Mouse (Mus musculus): ENCODE measurements around the gene Hoxd9. TPM values are rescaled to one million over a fixed set of nuclear protein-coding genes. Genes with fewer than 3 reads are reported as not detected.

Hoxd9 gene
- polyA plus RNA-seq, 1 experiment from 2014 or later: not detected

GRCm38 (mm10) chr2:74714156-74714789, 16.7 kb downstream of the Hoxd9 start:
- Histone ChIP-seq H3K4me3 (peak overlapping the region; percentile 34), H3K36me3 (no peaks in the 10 kb centered on the region), H3K27ac (replicated peaks) (no peak overlapping the region; the same call in 1 of the 2 replicates), H3K4me1 (replicated peaks) (peaks cover 12% of the 10 kb centered on the region), H3K4me2 (peak overlapping the region; percentile 66; the same call in 1 of the 2 replicates), H3K9ac (no peak overlapping the region), H3K27me3 (peaks cover 81% of the 10 kb centered on the region), H3K9me3 (no peaks in the 10 kb centered on the region)
- no peak for ATAC-seq (ENCODE audit: low FRiP score, low read depth)
- 6% methylated on average over 18 of the region's 18 CpGs for WGBS

GRCm38 (mm10) chr2:74714881-74715280, 17.4 kb downstream of the Hoxd9 start:
- H3K27me3 ChIP-seq: peaks cover 80% of the 10 kb centered on the region
- H3K9me3 ChIP-seq: no peaks in the 10 kb centered on the region
- H3K4me3 ChIP-seq: 0 out of 2 replicates have a peak overlapping the region, but pooled peaks have one; percentile 34
- WGBS: under 1% methylated on average over 14 of the region's 14 CpGs
- no peaks in the 10 kb centered on the region for H3K36me3 ChIP-seq
- peak overlapping the region; percentile 66 for H3K4me2 ChIP-seq
- no peak overlapping the region for H3K9ac ChIP-seq
- H3K27ac ChIP-seq (replicated peaks): no peak overlapping the region
- no peak; the same call in 1 of the 2 replicates for ATAC-seq (ENCODE audit: low FRiP score, low read depth)
- H3K4me1 ChIP-seq (replicated peaks): peaks cover 12% of the 10 kb centered on the region

GRCm38 (mm10) chr2:74715504-74716241, 18.1 kb downstream of the Hoxd9 start:
- Histone ChIP-seq H3K4me2 (peak overlapping the region; percentile 66), H3K27ac (replicated peaks) (no peak overlapping the region), H3K4me3 (peak overlapping the region; percentile 37), H3K9me3 (no peaks in the 10 kb centered on the region), H3K36me3 (no peaks in the 10 kb centered on the region), H3K4me1 (replicated peaks) (peaks cover 12% of the 10 kb centered on the region), H3K9ac (no peak overlapping the region), H3K27me3 (peaks cover 78% of the 10 kb centered on the region)
- peak; percentile 76 for ATAC-seq (ENCODE audit: low FRiP score, low read depth)
- WGBS: 3% methylated on average over 26 of the region's 26 CpGs

GRCm38 (mm10) chr2:74720384-74720783, 22.9 kb downstream of the Hoxd9 start:
- no peak overlapping the region for H3K9ac ChIP-seq
- H3K27ac ChIP-seq (replicated peaks): no peak overlapping the region
- H3K4me1 ChIP-seq (replicated peaks): peaks cover 5% of the 10 kb centered on the region
- no peak overlapping the region for H3K4me2 ChIP-seq
- ATAC-seq (ENCODE audit: low FRiP score, low read depth): no peak
- H3K36me3 ChIP-seq: no peaks in the 10 kb centered on the region
- no peak overlapping the region for H3K4me3 ChIP-seq
- H3K9me3 ChIP-seq: no peaks in the 10 kb centered on the region
- WGBS: 10% methylated on average over 2 of the region's 2 CpGs
- H3K27me3 ChIP-seq: peaks cover 84% of the 10 kb centered on the region

- 0 out of 2 replicates have a peak overlapping the region, but pooled peaks have one; percentile 6 for H3K4me2 ChIP-seq
Measured at GRCm38 (mm10) chr2:74720955-74721491, 23.5 kb downstream of the Hoxd9 start.

GRCm38 (mm10) chr2:74721882-74722281, 24.4 kb downstream of the Hoxd9 start:
- Histone ChIP-seq H3K9ac (no peak overlapping the region), H3K4me2 (0 out of 2 replicates have a peak overlapping the region, but pooled peaks have one; percentile 1), H3K27me3 (peaks cover 79% of the 10 kb centered on the region), H3K27ac (replicated peaks) (no peak overlapping the region), H3K4me1 (replicated peaks) (peaks cover 9% of the 10 kb centered on the region), H3K36me3 (no peaks in the 10 kb centered on the region), H3K4me3 (no peak overlapping the region), H3K9me3 (no peaks in the 10 kb centered on the region)
- 13% methylated on average over 6 of the region's 6 CpGs for WGBS
- ATAC-seq (ENCODE audit: low FRiP score, low read depth): no peak

More at GRCm38 (mm10) chr2:74720955-74721491, 23.5 kb downstream of the Hoxd9 start:
- no peaks in the 10 kb centered on the region for H3K9me3 ChIP-seq
- H3K36me3 ChIP-seq: no peaks in the 10 kb centered on the region
- H3K4me3 ChIP-seq: no peak overlapping the region
- H3K27ac ChIP-seq (replicated peaks): no peak overlapping the region
- ATAC-seq (ENCODE audit: low FRiP score, low read depth): no peak
- WGBS: 17% methylated on average over 5 of the region's 5 CpGs
- H3K27me3 ChIP-seq: peaks cover 79% of the 10 kb centered on the region
- no peak overlapping the region for H3K9ac ChIP-seq
- H3K4me1 ChIP-seq (replicated peaks): peaks cover under 1% of the 10 kb centered on the region

GRCm38 (mm10) chr2:74722949-74723348, 25.4 kb downstream of the Hoxd9 start:
- H3K9me3 ChIP-seq: no peaks in the 10 kb centered on the region
- H3K36me3 ChIP-seq: no peaks in the 10 kb centered on the region
- WGBS: 8% methylated on average over 8 of the region's 8 CpGs
- ATAC-seq (ENCODE audit: low FRiP score, low read depth): no peak
- H3K4me1 ChIP-seq (replicated peaks): peaks cover 16% of the 10 kb centered on the region
- H3K9ac ChIP-seq: no peak overlapping the region
- H3K27me3 ChIP-seq: peaks cover 75% of the 10 kb centered on the region
- peak overlapping the region; percentile 4; the same call in 1 of the 2 replicates for H3K4me3 ChIP-seq
- H3K27ac ChIP-seq (replicated peaks): no peak overlapping the region
- H3K4me2 ChIP-seq: peak overlapping the region; percentile 28

GRCm38 (mm10) chr2:74724244-74725015, 26.9 kb downstream of the Hoxd9 start:
- peaks cover 16% of the 10 kb centered on the region for H3K4me1 ChIP-seq (replicated peaks)
- H3K4me2 ChIP-seq: peak overlapping the region; percentile 28
- peaks cover 77% of the 10 kb centered on the region for H3K27me3 ChIP-seq
- ATAC-seq (ENCODE audit: low FRiP score, low read depth): no peak
- no peak overlapping the region for H3K9ac ChIP-seq
- H3K9me3 ChIP-seq: no peaks in the 10 kb centered on the region
- no peak overlapping the region for H3K4me3 ChIP-seq
- 16% methylated on average over 7 of the region's 7 CpGs for WGBS
- H3K27ac ChIP-seq (replicated peaks): peak overlapping the region; percentile 56
- no peaks in the 10 kb centered on the region for H3K36me3 ChIP-seq

- no peak for ATAC-seq (ENCODE audit: low FRiP score, low read depth)
- 5% methylated on average over 17 of the region's 17 CpGs for WGBS
- Histone ChIP-seq H3K27me3 (peaks cover 74% of the 10 kb centered on the region), H3K9me3 (no peaks in the 10 kb centered on the region), H3K27ac (replicated peaks) (peak overlapping the region; percentile 78), H3K9ac (peak overlapping the region; percentile 30; the same call in 1 of the 2 replicates), H3K4me1 (replicated peaks) (peaks cover 16% of the 10 kb centered on the region), H3K36me3 (no peaks in the 10 kb centered on the region), H3K4me2 (peak overlapping the region; percentile 60), H3K4me3 (peak overlapping the region; percentile 14)
Measured at GRCm38 (mm10) chr2:74725171-74725570, 27.6 kb downstream of the Hoxd9 start.

- Histone ChIP-seq H3K4me3 (peak within 1 kb of the TSS; percentile 49), H3K9me3 (no peaks in the 10 kb centered on the region), H3K9ac (peak within 1 kb of the TSS; percentile 55), H3K4me1 (replicated peaks) (peaks cover 20% of the 10 kb centered on the region), H3K27ac (replicated peaks) (peak within 1 kb of the TSS; percentile 85), H3K27me3 (peaks cover 74% of the 10 kb centered on the region), H3K36me3 (no peaks in the 10 kb centered on the region), H3K4me2 (peak within 1 kb of the TSS; percentile 60)
- WGBS: 4% methylated on average over 5 of the region's 5 CpGs
- ATAC-seq (ENCODE audit: low FRiP score, low read depth): peak; percentile 49
Measured at GRCm38 (mm10) chr2:74726551-74726950, 29.0 kb downstream of the Hoxd9 start, which contains the start of gene Gm28230. Gene Gm28230 (plus strand): TSS chr2:74726728.

- no peaks in the 10 kb centered on the region for H3K9me3 ChIP-seq
- peak overlapping the region; percentile 49 for H3K4me3 ChIP-seq
- 3% methylated on average over 33 of the region's 43 CpGs for WGBS
- peak; percentile 54 for ATAC-seq (ENCODE audit: low FRiP score, low read depth)
- peak overlapping the region; percentile 55 for H3K9ac ChIP-seq
- peak overlapping the region; percentile 85 for H3K27ac ChIP-seq (replicated peaks)
- H3K4me1 ChIP-seq (replicated peaks): peaks cover 20% of the 10 kb centered on the region
- peak overlapping the region; percentile 60 for H3K4me2 ChIP-seq
- H3K36me3 ChIP-seq: no peaks in the 10 kb centered on the region
- peaks cover 74% of the 10 kb centered on the region for H3K27me3 ChIP-seq
Measured at GRCm38 (mm10) chr2:74726973-74727639, 29.6 kb downstream of the Hoxd9 start.
